Mouse (Mus musculus) G1E (cell line): Measurements from ENCODE around the gene Gm38392.

ENCODE experiments used
- CTCF ChIP-seq: IDR thresholded peaks from 2 replicates; pipeline ENCODE4 v1.5.1; 2012; ENCODE audit warnings: low read depth, low read length, inconsistent platforms, mixed read lengths
- GATA1 ChIP-seq: IDR thresholded peaks from 2 replicates; pipeline ENCODE4 v1.6.1; 2012; ENCODE audit warnings: borderline replicate concordance, low read length, inconsistent platforms, mixed read lengths
- TAL1 ChIP-seq: conservative IDR thresholded peaks from 2 replicates; pipeline ENCODE4 v1.6.1; 2012; ENCODE audit warnings: low read depth, low read length, inconsistent platforms, mixed read lengths

- TF ChIP-seq TAL1 (no peak), CTCF (no peak), GATA1 (no peak)
Observed at GRCm38 (mm10) chr3:88241045-88241786, 45.8 kb downstream of the Gm38392 start.
